Mouse (Mus musculus): ENCODE data around the gene Klhl2. TPM values are rescaled to one million over a fixed set of nuclear protein-coding genes. Genes with fewer than 3 reads are reported as not detected.
A peak's percentile ranks its signal among the peaks of the same experiment; 100 is the strongest.

Gene Klhl2
- total and polyA plus RNA-seq, 2 experiments = 11.4 to 31.0 TPM

GRCm38 (mm10) chr8:64811790-64812189 lies 38.0 kb downstream of the Klhl2 start:
- Histone ChIP-seq H3K79me2 (ENCODE audit: control insufficient read depth, insufficient read depth, low read length) (peaks cover 9% of the 10 kb centered on the region; the same call in 1 of the 2 replicates), H3K27ac (replicated peaks; ENCODE audit: insufficient read depth, low read depth, low read length) (no peak overlapping the region), H3K4me1 (ENCODE audit: control insufficient read depth, insufficient read depth, low read length) (no peaks in the 10 kb centered on the region), H3K36me3 (ENCODE audit: control insufficient read depth, insufficient read depth, low read length) (peaks cover 4% of the 10 kb centered on the region), H3K9ac (ENCODE audit: low read depth, low read length) (no peak overlapping the region), H3K4me3 (ENCODE audit: insufficient read depth, low read depth, low read length) (no peak overlapping the region), H3K27me3 (ENCODE audit: control insufficient read depth, insufficient read depth, low read length) (no peaks in the 10 kb centered on the region)
- WGBS = 98% methylated on average over 9 of the region's 9 CpGs
- no peak for DNase-seq (ENCODE audit: extremely low read depth, low read depth, low spot score)
- TF ChIP-seq POLR2A (IDR thresholded peaks at IDR 0.05; ENCODE audit: extremely low read depth, insufficient read depth, low read length) = no peak
- TF ChIP-seq CTCF (IDR thresholded peaks at IDR 0.05; ENCODE audit: low read depth, low read length) = no peak

GRCm38 (mm10) chr8:64811083-64811482 lies 38.7 kb downstream of the Klhl2 start:
- Histone ChIP-seq H3K4me3 (ENCODE audit: insufficient read depth, low read depth, low read length) (no peak overlapping the region), H3K27ac (replicated peaks; ENCODE audit: insufficient read depth, low read depth, low read length) (no peak overlapping the region), H3K4me1 (ENCODE audit: control insufficient read depth, insufficient read depth, low read length) (no peaks in the 10 kb centered on the region), H3K36me3 (ENCODE audit: control insufficient read depth, insufficient read depth, low read length) (peaks cover 4% of the 10 kb centered on the region), H3K79me2 (ENCODE audit: control insufficient read depth, insufficient read depth, low read length) (peaks cover 10% of the 10 kb centered on the region; the same call in 1 of the 2 replicates), H3K27me3 (ENCODE audit: control insufficient read depth, insufficient read depth, low read length) (no peaks in the 10 kb centered on the region), H3K9ac (ENCODE audit: low read depth, low read length) (no peak overlapping the region)
- WGBS = 98% methylated on average over 4 of the region's 4 CpGs
- TF ChIP-seq POLR2A (IDR thresholded peaks at IDR 0.05; ENCODE audit: extremely low read depth, insufficient read depth, low read length) = no peak
- TF ChIP-seq CTCF (IDR thresholded peaks at IDR 0.05; ENCODE audit: low read depth, low read length) = no peak
- DNase-seq (ENCODE audit: extremely low read depth, low read depth, low spot score) = no peak

GRCm38 (mm10) chr8:64806558-64806957 lies 43.3 kb downstream of the Klhl2 start:
- H3K9ac ChIP-seq (ENCODE audit: low read depth, low read length) = no peak overlapping the region
- no peaks in the 10 kb centered on the region for H3K27me3 ChIP-seq (ENCODE audit: control insufficient read depth, insufficient read depth, low read length)
- peaks cover 19% of the 10 kb centered on the region; the same call in 1 of the 2 replicates for H3K79me2 ChIP-seq (ENCODE audit: control insufficient read depth, insufficient read depth, low read length)
- 93% methylated on average over 3 of the region's 3 CpGs for WGBS
- no peaks in the 10 kb centered on the region for H3K4me1 ChIP-seq (ENCODE audit: control insufficient read depth, insufficient read depth, low read length)
- no peak overlapping the region for H3K27ac ChIP-seq (replicated peaks; ENCODE audit: insufficient read depth, low read depth, low read length)
- TF ChIP-seq CTCF (IDR thresholded peaks at IDR 0.05; ENCODE audit: low read depth, low read length) (no peak), POLR2A (IDR thresholded peaks at IDR 0.05; ENCODE audit: extremely low read depth, insufficient read depth, low read length) (no peak)
- H3K36me3 ChIP-seq (ENCODE audit: control insufficient read depth, insufficient read depth, low read length) = peaks cover 6% of the 10 kb centered on the region
- no peak for DNase-seq (ENCODE audit: extremely low read depth, low read depth, low spot score)
- no peak overlapping the region for H3K4me3 ChIP-seq (ENCODE audit: insufficient read depth, low read depth, low read length)

GRCm38 (mm10) chr8:64804971-64805370 lies 44.8 kb downstream of the Klhl2 start:
- Histone ChIP-seq H3K36me3 (ENCODE audit: control insufficient read depth, insufficient read depth, low read length) (peaks cover 2% of the 10 kb centered on the region), H3K4me1 (ENCODE audit: control insufficient read depth, insufficient read depth, low read length) (no peaks in the 10 kb centered on the region), H3K9ac (ENCODE audit: low read depth, low read length) (no peak overlapping the region), H3K79me2 (ENCODE audit: control insufficient read depth, insufficient read depth, low read length) (peaks cover 16% of the 10 kb centered on the region; the same call in 1 of the 2 replicates), H3K27ac (replicated peaks; ENCODE audit: insufficient read depth, low read depth, low read length) (no peak overlapping the region), H3K27me3 (ENCODE audit: control insufficient read depth, insufficient read depth, low read length) (no peaks in the 10 kb centered on the region), H3K4me3 (ENCODE audit: insufficient read depth, low read depth, low read length) (no peak overlapping the region)
- no peak for TF ChIP-seq CTCF (IDR thresholded peaks at IDR 0.05; ENCODE audit: low read depth, low read length)
- no peak for TF ChIP-seq POLR2A (IDR thresholded peaks at IDR 0.05; ENCODE audit: extremely low read depth, insufficient read depth, low read length)
- WGBS = 80% methylated on average over 4 of the region's 4 CpGs
- DNase-seq (ENCODE audit: extremely low read depth, low read depth, low spot score) = no peak

GRCm38 (mm10) chr8:64799306-64799705 lies 50.5 kb downstream of the Klhl2 start:
- H3K27me3 ChIP-seq (ENCODE audit: control insufficient read depth, insufficient read depth, low read length) = no peaks in the 10 kb centered on the region
- H3K79me2 ChIP-seq (ENCODE audit: control insufficient read depth, insufficient read depth, low read length) = peaks cover 29% of the 10 kb centered on the region
- H3K27ac ChIP-seq (replicated peaks; ENCODE audit: insufficient read depth, low read depth, low read length) = peak overlapping the region; percentile 91
- peak overlapping the region; percentile 42; the same call in 1 of the 2 replicates for H3K4me3 ChIP-seq (ENCODE audit: insufficient read depth, low read depth, low read length)
- no peak for TF ChIP-seq CTCF (IDR thresholded peaks at IDR 0.05; ENCODE audit: low read depth, low read length)
- no peak for TF ChIP-seq POLR2A (IDR thresholded peaks at IDR 0.05; ENCODE audit: extremely low read depth, insufficient read depth, low read length)
- peaks cover 9% of the 10 kb centered on the region for H3K4me1 ChIP-seq (ENCODE audit: control insufficient read depth, insufficient read depth, low read length)
- H3K9ac ChIP-seq (ENCODE audit: low read depth, low read length) = peak overlapping the region; percentile 65
- no peaks in the 10 kb centered on the region for H3K36me3 ChIP-seq (ENCODE audit: control insufficient read depth, insufficient read depth, low read length)
- DNase-seq (ENCODE audit: extremely low read depth, low read depth, low spot score) = peak; percentile 79
- 26% methylated on average over 8 of the region's 8 CpGs for WGBS

- no peak for TF ChIP-seq POLR2A (IDR thresholded peaks at IDR 0.05; ENCODE audit: extremely low read depth, insufficient read depth, low read length)
- TF ChIP-seq CTCF (IDR thresholded peaks at IDR 0.05; ENCODE audit: low read depth, low read length) = no peak
- 42% methylated on average over 3 of the region's 3 CpGs for WGBS
- Histone ChIP-seq H3K27me3 (ENCODE audit: control insufficient read depth, insufficient read depth, low read length) (no peaks in the 10 kb centered on the region), H3K9ac (ENCODE audit: low read depth, low read length) (no peak overlapping the region), H3K36me3 (ENCODE audit: control insufficient read depth, insufficient read depth, low read length) (no peaks in the 10 kb centered on the region), H3K79me2 (ENCODE audit: control insufficient read depth, insufficient read depth, low read length) (peaks cover 27% of the 10 kb centered on the region), H3K27ac (replicated peaks; ENCODE audit: insufficient read depth, low read depth, low read length) (peak overlapping the region; percentile 58; the same call in 1 of the 2 replicates), H3K4me1 (ENCODE audit: control insufficient read depth, insufficient read depth, low read length) (peaks cover 9% of the 10 kb centered on the region), H3K4me3 (ENCODE audit: insufficient read depth, low read depth, low read length) (no peak overlapping the region)
- peak; percentile 26 for DNase-seq (ENCODE audit: extremely low read depth, low read depth, low spot score)
Measured at GRCm38 (mm10) chr8:64798503-64798902, 51.3 kb downstream of the Klhl2 start.
